In genomic region chr2:145901861-145902260, GRCm38 (mm10) we compare ENCODE assay signal across 8 mouse cellular contexts. TPM values are rescaled to one million over a fixed set of nuclear protein-coding genes. Genes with fewer than 3 reads are reported as not detected.
DNase-seq lines count a peak whose midpoint lies in the region; ATAC-seq lines count a peak whose summit lies in the region.

Gene Naa20 (plus strand): TSS chr2:145902099.

- no peak for DNase-seq in lung, adult 18-20 months
- no peak for DNase-seq in left cerebral cortex, postnatal 36 days (ENCODE audit: low spot score in 2 of 2)
- no peak for DNase-seq in urinary bladder, adult 18-20 months (ENCODE audit: low spot score in 2 of 2)
- no peak for DNase-seq in frontal cortex, postnatal 10 days (ENCODE audit: low spot score in 2 of 2)

- intact Hi-C loops in left cerebral cortex, postnatal 36 days (cut with DNase I), result loop anchor here (5.0 kb wide), 1 partner anchor 205 kb away; no protein-coding TSS in a partner anchor

- peaks cover 19% of the 10 kb centered on the region for H3K4me1 ChIP-seq in lung, embryonic 15.5 days
- peaks cover 13% of the 10 kb centered on the region for H3K4me1 ChIP-seq in embryonic facial prominence, embryonic 12.5 days
- H3K4me1 ChIP-seq in heart, embryonic 15.5 days (replicated peaks), result peaks cover 22% of the 10 kb centered on the region
- peaks cover 22% of the 10 kb centered on the region for H3K4me1 ChIP-seq in neural tube, embryonic 13.5 days (replicated peaks)

- no peaks in the 10 kb centered on the region for H3K27me3 ChIP-seq in lung, embryonic 15.5 days
- no peaks in the 10 kb centered on the region for H3K27me3 ChIP-seq in embryonic facial prominence, embryonic 12.5 days
- no peaks in the 10 kb centered on the region for H3K27me3 ChIP-seq in heart, embryonic 15.5 days
- no peaks in the 10 kb centered on the region for H3K27me3 ChIP-seq in neural tube, embryonic 13.5 days

- no peak within 1 kb of the TSS for H3K9ac ChIP-seq in lung, embryonic 15.5 days
- H3K9ac ChIP-seq in embryonic facial prominence, embryonic 12.5 days, result no peak within 1 kb of the TSS; the same call in 1 of the 2 replicates
- no peak within 1 kb of the TSS for H3K9ac ChIP-seq in heart, embryonic 15.5 days
- H3K9ac ChIP-seq in neural tube, embryonic 13.5 days, result peak within 1 kb of the TSS; percentile 95; the same call in 1 of the 2 replicates

- no peaks in the 10 kb centered on the region for H3K9me3 ChIP-seq in lung, embryonic 15.5 days
- H3K9me3 ChIP-seq in embryonic facial prominence, embryonic 12.5 days, result no peaks in the 10 kb centered on the region
- H3K9me3 ChIP-seq in heart, embryonic 15.5 days (replicated peaks), result no peaks in the 10 kb centered on the region
- H3K9me3 ChIP-seq in neural tube, embryonic 13.5 days, result no peaks in the 10 kb centered on the region

- no peak within 1 kb of the TSS for H3K27ac ChIP-seq in lung, embryonic 15.5 days
- no peak within 1 kb of the TSS for H3K27ac ChIP-seq in embryonic facial prominence, embryonic 12.5 days
- no peak within 1 kb of the TSS; the same call in 1 of the 2 replicates for H3K27ac ChIP-seq in heart, embryonic 15.5 days
- H3K27ac ChIP-seq in neural tube, embryonic 13.5 days (replicated peaks), result no peak within 1 kb of the TSS

- peak within 1 kb of the TSS; percentile 92 for H3K4me3 ChIP-seq in lung, embryonic 15.5 days
- H3K4me3 ChIP-seq in embryonic facial prominence, embryonic 12.5 days, result peak within 1 kb of the TSS; percentile 98
- peak within 1 kb of the TSS; percentile 91 for H3K4me3 ChIP-seq in heart, embryonic 15.5 days
- peak within 1 kb of the TSS; percentile 98 for H3K4me3 ChIP-seq in neural tube, embryonic 13.5 days

- WGBS in lung, embryonic 15.5 days, result 89% methylated on average over 6 of the region's 6 CpGs
- 87% methylated on average over 6 of the region's 6 CpGs for WGBS in embryonic facial prominence, embryonic 12.5 days
- WGBS in heart, embryonic 15.5 days, result 78% methylated on average over 6 of the region's 6 CpGs
- WGBS in neural tube, embryonic 13.5 days, result 88% methylated on average over 6 of the region's 6 CpGs

- H3K4me2 ChIP-seq in lung, embryonic 15.5 days, result peak within 1 kb of the TSS; percentile 53
- peak within 1 kb of the TSS; percentile 63 for H3K4me2 ChIP-seq in embryonic facial prominence, embryonic 12.5 days (replicated peaks)
- peak within 1 kb of the TSS; percentile 63 for H3K4me2 ChIP-seq in heart, embryonic 15.5 days
- peak within 1 kb of the TSS; percentile 73 for H3K4me2 ChIP-seq in neural tube, embryonic 13.5 days

- ATAC-seq in lung, embryonic 15.5 days (ENCODE audit: borderline replicate concordance, extremely low read depth, low FRiP score, low TSS enrichment), result no peak
- no peak for ATAC-seq in embryonic facial prominence, embryonic 12.5 days (ENCODE audit: insufficient number of reproducible peaks, insufficient read depth, low FRiP score, low TSS enrichment)
- ATAC-seq in heart, embryonic 15.5 days (replicated peaks; ENCODE audit: insufficient number of reproducible peaks, insufficient read depth, low FRiP score, low read depth), result no peak
- ATAC-seq in neural tube, embryonic 13.5 days (ENCODE audit: low read depth), result no peak

- H3K36me3 ChIP-seq in lung, embryonic 15.5 days, result 0 out of 2 replicates have a peak, but pooled peaks cover 5% of the 10 kb centered on the region
- H3K36me3 ChIP-seq in embryonic facial prominence, embryonic 12.5 days, result no peaks in the 10 kb centered on the region
- H3K36me3 ChIP-seq in heart, embryonic 15.5 days, result no peaks in the 10 kb centered on the region
- H3K36me3 ChIP-seq in neural tube, embryonic 13.5 days, result no peaks in the 10 kb centered on the region; the same call in 1 of the 2 replicates

RNA-seq across cellular contexts. Expression of gene Naa20, which starts in this region (rescaled TPM):
- polyA plus RNA-seq in lung, embryonic 15.5 days (2015; fragmentation: Nextera tagmentation; extraction: Ambion mirVana), result 160 and 163 TPM in 2 replicates
- 152 and 156 TPM in 2 replicates for polyA plus RNA-seq in embryonic facial prominence, embryonic 12.5 days (2016; fragmentation: Nextera tagmentation; extraction: Ambion mirVana)
- 163 and 180 TPM in 2 replicates for polyA plus RNA-seq in heart, embryonic 15.5 days (2015; fragmentation: Nextera tagmentation; extraction: Ambion mirVana)
- total RNA-seq in left cerebral cortex, postnatal 36 days (2021), result 10 to 100 TPM; 67.9 to 71.5 TPM
- polyA plus RNA-seq in neural tube, embryonic 13.5 days (2015; fragmentation: Nextera tagmentation; extraction: Ambion mirVana), result 127 and 135 TPM in 2 replicates
